Mouse (Mus musculus): ENCODE measurements around the gene Tmem131. TPM values are rescaled to one million over a fixed set of nuclear protein-coding genes. Genes with fewer than 3 reads are reported as not detected.

The Tmem131 gene
- polyA plus RNA-seq, 1 experiment from 2014 or later, result 11.2 TPM

DNA sequence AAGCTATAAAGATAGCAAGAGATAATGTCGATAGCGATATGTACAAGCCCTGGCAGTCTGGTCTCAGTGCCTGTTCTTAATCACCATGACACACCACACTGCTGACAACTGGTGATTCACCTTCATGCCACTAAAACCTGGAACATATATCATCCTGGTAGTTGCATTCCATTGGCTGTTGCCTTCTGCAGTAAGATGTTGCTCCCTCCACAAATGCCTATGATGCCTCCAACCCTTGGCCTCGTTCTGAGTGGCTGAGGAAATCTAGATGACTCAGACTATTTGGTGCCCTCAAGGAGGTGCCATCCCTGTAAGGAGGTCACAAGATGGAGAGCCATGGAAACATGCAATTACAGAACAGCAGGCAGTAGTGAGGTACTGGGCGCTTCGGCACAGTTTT lies 22.4 kb upstream of the Tmem131 start:
- Histone ChIP-seq H3K4me2 (no peak overlapping the region), H3K36me3 (no peaks in the 10 kb centered on the region), H3K4me3 (replicated peaks) (no peak overlapping the region), H3K9me3 (replicated peaks) (no peaks in the 10 kb centered on the region), H3K4me1 (no peaks in the 10 kb centered on the region), H3K27ac (replicated peaks) (no peak overlapping the region), H3K27me3 (replicated peaks) (no peaks in the 10 kb centered on the region), H3K9ac (replicated peaks) (no peak overlapping the region)
- ATAC-seq (ENCODE audit: low FRiP score), result no peak
- WGBS, result 93% methylated on average over 5 of the region's 5 CpGs

DNA sequence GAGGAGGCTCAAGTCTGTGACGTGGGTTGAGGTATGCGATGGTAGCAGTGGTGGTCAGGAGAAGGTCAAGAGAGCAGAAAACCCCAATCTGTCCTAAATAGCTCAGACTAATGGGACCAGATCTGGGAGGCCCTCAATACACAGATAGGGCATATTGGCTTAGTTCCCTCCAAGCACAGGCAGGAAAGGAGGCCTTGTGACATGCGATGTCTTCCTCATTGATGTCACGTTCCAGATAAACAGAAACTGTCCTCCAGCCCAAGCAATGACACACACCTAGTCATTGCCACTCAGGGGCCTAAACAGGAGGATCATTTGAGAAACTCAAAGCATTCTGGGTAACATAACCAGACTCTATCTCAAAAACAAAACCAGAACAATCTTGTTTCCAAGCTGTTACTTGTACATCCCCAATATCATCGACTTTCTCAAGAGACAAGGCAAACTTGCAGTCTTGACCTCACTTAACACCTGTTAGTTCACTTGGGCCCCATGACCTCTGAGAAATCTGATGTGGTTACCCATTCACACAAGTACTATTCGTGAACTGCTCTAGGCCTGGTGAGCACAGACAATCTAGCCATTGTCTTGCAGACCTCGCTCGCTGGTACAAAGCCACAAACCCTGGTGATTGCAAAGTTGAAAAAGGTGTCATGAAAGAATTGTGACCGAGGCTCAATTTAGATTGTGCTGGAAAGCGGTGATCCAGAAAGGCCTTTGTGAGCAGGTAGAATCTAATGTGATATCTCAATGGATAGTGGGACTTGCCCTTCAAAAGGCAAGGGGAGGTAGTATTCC lies 19.1 kb upstream of the Tmem131 start:
- Histone ChIP-seq H3K4me2 (no peak overlapping the region), H3K36me3 (no peaks in the 10 kb centered on the region), H3K4me1 (no peaks in the 10 kb centered on the region), H3K4me3 (replicated peaks) (no peak overlapping the region), H3K9me3 (replicated peaks) (no peaks in the 10 kb centered on the region), H3K27ac (replicated peaks) (no peak overlapping the region), H3K27me3 (replicated peaks) (no peaks in the 10 kb centered on the region), H3K9ac (replicated peaks) (no peak overlapping the region)
- 64% methylated on average over 10 of the region's 10 CpGs for WGBS
- no peak for ATAC-seq (ENCODE audit: low FRiP score)

DNA sequence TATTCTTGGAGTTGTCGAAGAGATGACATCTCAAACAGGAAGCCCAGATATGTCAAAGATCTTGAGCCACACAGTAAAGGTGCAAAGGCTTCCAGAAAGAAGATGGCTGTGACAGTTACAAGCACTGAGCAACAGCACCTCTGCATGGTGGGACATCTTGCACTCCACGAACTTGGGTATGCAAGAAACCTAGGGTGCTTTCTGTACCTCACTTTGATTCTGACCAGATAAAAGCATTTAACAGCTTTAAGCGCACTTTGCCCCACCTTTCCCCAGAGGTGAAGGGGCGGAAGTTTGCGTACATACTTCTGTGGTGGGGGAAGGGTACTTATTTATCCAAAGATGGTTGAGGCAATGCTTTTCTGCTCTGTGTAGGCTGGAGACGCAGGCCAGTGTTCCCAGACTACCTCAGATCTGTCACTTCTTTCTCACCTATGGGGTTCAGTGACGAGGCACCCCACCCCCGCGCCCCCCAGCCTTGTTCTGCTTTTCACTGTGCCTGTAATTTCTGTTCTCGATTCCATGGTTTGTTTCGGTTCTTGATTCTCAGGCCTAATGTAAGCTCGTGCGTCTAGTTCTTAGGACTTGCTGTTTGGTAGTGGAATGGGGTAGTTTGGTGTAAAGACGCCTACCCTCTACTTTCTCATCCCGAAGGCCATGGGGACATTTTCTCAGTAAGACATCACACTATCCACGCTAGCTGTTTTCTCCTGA lies 17.2 kb upstream of the Tmem131 start:
- H3K27ac ChIP-seq (replicated peaks), result no peak overlapping the region

DNA sequence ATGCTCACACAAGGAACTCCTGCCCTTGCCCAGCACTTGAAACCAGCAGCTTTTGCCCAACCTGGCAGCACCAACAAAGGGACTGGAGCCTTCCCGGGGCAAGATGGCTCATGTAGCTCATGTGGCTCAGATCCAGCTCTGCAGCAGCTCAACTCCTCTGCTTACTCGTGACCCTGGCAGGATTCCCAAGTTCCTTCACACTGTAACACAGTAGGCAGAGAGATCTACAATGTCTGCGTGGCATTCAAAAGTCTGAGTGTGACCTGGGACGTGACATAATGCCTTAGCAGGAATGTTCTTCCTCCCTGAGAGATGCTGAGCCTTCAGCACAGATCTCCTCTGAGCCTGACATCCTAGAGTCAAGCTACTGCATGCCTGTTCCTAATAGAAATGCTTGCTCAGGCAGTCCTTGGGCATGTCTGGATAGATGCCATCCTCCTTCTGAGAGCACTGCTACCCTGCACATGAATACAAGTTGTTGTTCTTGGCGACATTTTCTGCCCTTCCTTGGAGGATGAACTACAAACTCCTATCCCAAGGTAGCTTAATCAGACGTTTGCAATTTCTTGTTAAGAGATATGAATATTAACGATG lies 6.2 kb upstream of the Tmem131 start:
- ATAC-seq (ENCODE audit: low FRiP score), result no peak
- no peak overlapping the region for H3K27ac ChIP-seq (replicated peaks)
- WGBS, result 76% methylated on average over 7 of the region's 7 CpGs

More for the DNA sequence above, 17.2 kb upstream of the Tmem131 start:
- no peak overlapping the region for H3K4me2 ChIP-seq
- no peak overlapping the region for H3K4me3 ChIP-seq (replicated peaks)
- no peak overlapping the region for H3K9ac ChIP-seq (replicated peaks)
- H3K4me1 ChIP-seq, result no peaks in the 10 kb centered on the region
- WGBS, result 90% methylated on average over 16 of the region's 16 CpGs
- H3K36me3 ChIP-seq, result no peaks in the 10 kb centered on the region
- H3K27me3 ChIP-seq (replicated peaks), result no peaks in the 10 kb centered on the region
- ATAC-seq (ENCODE audit: low FRiP score), result no peak
- H3K9me3 ChIP-seq (replicated peaks), result no peaks in the 10 kb centered on the region

DNA sequence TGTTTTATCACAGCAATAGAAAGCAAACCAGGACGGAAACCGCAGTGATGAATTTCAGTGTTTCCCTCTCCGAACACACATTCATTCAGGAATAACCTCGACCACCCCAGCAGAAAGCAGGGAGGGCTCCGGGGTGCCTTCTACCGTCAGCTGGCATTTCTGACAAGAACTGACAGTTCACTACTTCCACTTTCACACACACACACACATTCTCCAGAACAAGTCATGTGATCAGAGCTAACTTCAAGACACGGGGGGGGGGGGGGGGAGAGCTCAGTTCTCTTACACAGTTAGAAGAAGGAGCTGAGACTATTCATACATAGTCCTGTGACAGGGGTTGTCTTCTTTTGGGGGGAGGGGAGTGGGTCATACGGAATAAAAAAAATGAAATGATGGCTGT lies 4.0 kb upstream of the Tmem131 start:
- 83% methylated on average over 8 of the region's 8 CpGs for WGBS

More for the DNA sequence above, 6.2 kb upstream of the Tmem131 start:
- Histone ChIP-seq H3K4me2 (no peak overlapping the region), H3K4me1 (no peaks in the 10 kb centered on the region), H3K27me3 (replicated peaks) (no peaks in the 10 kb centered on the region), H3K9ac (replicated peaks) (no peak overlapping the region), H3K4me3 (replicated peaks) (no peak overlapping the region), H3K9me3 (replicated peaks) (no peaks in the 10 kb centered on the region), H3K36me3 (no peaks in the 10 kb centered on the region)

DNA sequence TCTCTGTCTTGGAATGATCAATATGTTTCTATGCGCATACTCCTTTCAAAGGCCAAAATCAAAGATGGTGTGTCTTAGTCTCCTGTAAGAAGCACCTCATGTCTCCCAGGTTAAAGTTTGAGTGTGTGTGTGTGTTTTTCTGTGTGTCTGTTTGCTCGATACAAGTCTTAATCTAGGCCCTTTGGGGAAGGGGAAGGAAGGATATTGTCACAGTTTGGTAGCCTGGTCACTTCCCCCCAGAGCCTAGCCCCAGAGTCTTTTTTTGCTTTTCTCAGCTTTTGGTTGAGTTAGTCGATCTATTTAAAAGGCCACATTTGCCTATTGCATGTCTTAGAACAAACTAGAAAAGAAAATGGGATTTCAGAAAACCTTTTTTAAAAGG lies 3.1 kb downstream of the Tmem131 start:
- no peak for ATAC-seq (ENCODE audit: low FRiP score)
- Histone ChIP-seq H3K4me3 (replicated peaks) (peak overlapping the region; percentile 90), H3K9me3 (replicated peaks) (no peaks in the 10 kb centered on the region), H3K9ac (replicated peaks) (peak overlapping the region; percentile 98), H3K4me2 (peak overlapping the region; percentile 63), H3K4me1 (peaks cover 30% of the 10 kb centered on the region), H3K27ac (replicated peaks) (peak overlapping the region; percentile 98), H3K36me3 (no peaks in the 10 kb centered on the region), H3K27me3 (replicated peaks) (no peaks in the 10 kb centered on the region)
- 46% methylated on average over 3 of the region's 3 CpGs for WGBS

More for the DNA sequence above, 4.0 kb upstream of the Tmem131 start:
- Histone ChIP-seq H3K36me3 (no peaks in the 10 kb centered on the region), H3K4me2 (no peak overlapping the region), H3K4me1 (no peaks in the 10 kb centered on the region), H3K4me3 (replicated peaks) (no peak overlapping the region), H3K9me3 (replicated peaks) (no peaks in the 10 kb centered on the region), H3K9ac (replicated peaks) (no peak overlapping the region), H3K27me3 (replicated peaks) (no peaks in the 10 kb centered on the region), H3K27ac (replicated peaks) (no peak overlapping the region)
- no peak for ATAC-seq (ENCODE audit: low FRiP score)

DNA sequence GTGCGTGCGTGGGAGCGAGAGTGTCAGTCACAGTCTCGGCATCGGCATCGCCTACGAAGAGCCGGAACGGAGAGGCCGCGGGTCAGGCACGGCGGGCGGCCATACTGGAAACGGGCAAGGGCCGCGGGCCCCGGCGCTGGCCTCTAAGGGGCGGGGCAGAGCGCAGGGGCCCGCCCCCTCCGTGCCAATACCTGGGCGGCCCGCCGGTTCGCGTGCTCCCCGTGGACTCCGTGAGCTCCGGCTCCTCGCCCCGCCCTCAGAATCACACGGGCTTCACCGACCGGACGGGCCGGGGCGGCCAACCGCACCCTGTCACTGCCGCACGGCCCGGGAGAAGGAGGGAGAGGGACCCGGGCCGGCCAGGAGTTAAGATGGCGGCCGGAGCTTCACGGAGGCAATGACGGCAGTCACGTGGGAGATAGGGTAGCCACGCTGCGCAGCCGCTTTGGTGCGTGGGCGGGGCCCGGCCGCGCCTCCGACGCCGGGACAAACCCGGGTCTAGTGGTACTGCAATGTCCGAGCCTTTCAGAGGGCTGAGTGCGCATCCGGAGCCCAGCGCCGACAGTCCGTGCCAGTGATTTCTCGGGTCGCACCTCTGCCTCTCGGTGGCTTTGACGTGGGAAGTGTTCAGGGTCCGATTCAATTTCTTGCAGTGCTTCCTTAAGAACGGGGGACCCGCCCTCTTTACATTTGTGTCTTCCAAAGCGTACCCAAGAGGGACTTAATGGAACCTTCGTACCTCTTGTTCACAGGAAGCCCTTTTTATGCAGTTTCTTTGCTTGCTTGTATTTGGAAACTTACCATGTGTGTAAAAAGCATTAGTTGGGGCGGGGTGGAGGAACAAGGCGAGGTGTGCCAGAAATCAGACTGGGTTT lies 3.7 kb downstream of the Tmem131 start:
- Histone ChIP-seq H3K27me3 (replicated peaks) (no peaks in the 10 kb centered on the region), H3K36me3 (no peaks in the 10 kb centered on the region), H3K4me2 (peak overlapping the region; percentile 63), H3K9ac (replicated peaks) (peak overlapping the region; percentile 98), H3K9me3 (replicated peaks) (no peaks in the 10 kb centered on the region), H3K4me1 (peaks cover 36% of the 10 kb centered on the region), H3K4me3 (replicated peaks) (peak overlapping the region; percentile 90), H3K27ac (replicated peaks) (peak overlapping the region; percentile 98)
- WGBS, result under 1% methylated on average over 71 of the region's 79 CpGs
- peak; percentile 98 for ATAC-seq (ENCODE audit: low FRiP score)

DNA sequence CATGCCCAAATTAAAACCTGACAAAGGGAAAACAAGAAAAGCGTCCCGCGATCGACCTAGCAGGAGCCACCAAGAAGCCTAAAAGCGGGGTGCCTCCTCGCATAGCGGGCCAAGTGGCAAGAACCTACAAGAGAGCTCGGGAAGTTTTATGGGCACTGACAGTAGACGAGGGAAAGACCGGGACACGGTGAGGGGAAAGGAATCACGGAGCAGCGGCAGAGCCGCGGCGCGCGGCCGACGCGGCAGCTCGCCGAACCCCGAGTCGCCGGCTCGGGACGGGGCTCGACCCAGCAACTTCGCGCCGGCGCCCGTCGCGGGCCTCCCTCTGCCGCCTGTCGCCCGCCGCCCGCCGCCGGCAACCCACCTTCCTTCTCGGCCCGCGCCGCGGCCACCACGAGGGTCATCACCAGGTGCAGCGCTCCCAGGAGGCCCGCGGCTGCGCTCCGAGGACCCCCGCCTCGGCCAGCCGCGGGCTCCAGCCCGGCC lies 4.6 kb downstream of the Tmem131 start:
- under 1% methylated on average over 38 of the region's 59 CpGs for WGBS
- no peaks in the 10 kb centered on the region for H3K36me3 ChIP-seq

DNA sequence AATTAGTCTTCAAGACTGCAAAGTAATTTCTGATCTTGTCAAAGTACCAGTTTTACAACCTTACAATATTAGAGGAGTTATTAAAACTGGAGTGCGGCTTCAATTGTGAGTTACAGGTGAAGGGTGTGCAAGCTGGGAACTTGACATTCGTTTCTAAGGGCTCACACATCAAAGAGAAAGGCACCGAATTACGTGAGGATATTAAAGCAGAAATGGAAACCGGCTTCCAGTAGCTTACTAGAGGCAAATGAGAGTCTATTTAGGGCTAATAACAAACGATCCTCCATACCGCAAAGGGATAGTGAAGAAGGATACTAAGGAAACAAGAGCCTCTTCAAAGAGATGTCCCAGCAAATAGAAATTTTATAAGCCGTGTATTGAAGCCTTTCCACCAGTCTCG lies 5.1 kb downstream of the Tmem131 start:
- Histone ChIP-seq H3K9me3 (replicated peaks) (no peaks in the 10 kb centered on the region), H3K4me2 (peak overlapping the region; percentile 63), H3K27me3 (replicated peaks) (no peaks in the 10 kb centered on the region), H3K4me3 (replicated peaks) (peak overlapping the region; percentile 90), H3K36me3 (no peaks in the 10 kb centered on the region), H3K9ac (replicated peaks) (peak overlapping the region; percentile 98), H3K4me1 (peaks cover 39% of the 10 kb centered on the region), H3K27ac (replicated peaks) (peak overlapping the region; percentile 98)
- 1% methylated on average over 9 of the region's 9 CpGs for WGBS
- ATAC-seq (ENCODE audit: low FRiP score), result no peak

More for the DNA sequence above, 4.6 kb downstream of the Tmem131 start:
- H3K4me1 ChIP-seq, result peaks cover 39% of the 10 kb centered on the region
- peak overlapping the region; percentile 63 for H3K4me2 ChIP-seq
- peak overlapping the region; percentile 90 for H3K4me3 ChIP-seq (replicated peaks)
- peak; percentile 34; the same call in 1 of the 2 replicates for ATAC-seq (ENCODE audit: low FRiP score)
- H3K27me3 ChIP-seq (replicated peaks), result no peaks in the 10 kb centered on the region
- peak overlapping the region; percentile 98 for H3K9ac ChIP-seq (replicated peaks)
- H3K9me3 ChIP-seq (replicated peaks), result no peaks in the 10 kb centered on the region
- H3K27ac ChIP-seq (replicated peaks), result peak overlapping the region; percentile 98

DNA sequence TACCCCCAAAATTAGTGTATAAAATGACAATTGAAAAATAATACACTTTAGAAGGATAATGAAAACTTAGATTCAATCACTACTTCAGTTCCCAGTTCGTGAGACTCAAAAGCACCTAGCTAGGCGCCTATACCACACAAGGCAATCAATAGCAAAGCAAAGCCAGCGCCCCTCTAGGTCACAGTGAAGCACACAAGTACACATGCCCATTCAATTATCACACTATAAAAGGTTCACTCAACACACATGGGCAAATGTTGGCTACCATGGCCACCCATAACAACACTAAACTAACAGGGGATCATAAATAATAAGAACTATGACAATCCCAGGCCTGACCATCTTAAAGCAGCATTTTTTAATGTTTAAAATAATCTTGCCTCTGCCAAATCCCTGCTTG lies 5.8 kb downstream of the Tmem131 start:
- H3K4me1 ChIP-seq, result peaks cover 39% of the 10 kb centered on the region
- H3K9ac ChIP-seq (replicated peaks), result no peak overlapping the region; the same call in 1 of the 2 replicates
- no peak overlapping the region for H3K27ac ChIP-seq (replicated peaks)
- peak overlapping the region; percentile 90 for H3K4me3 ChIP-seq (replicated peaks)
- WGBS, result 26% methylated on average over 3 of the region's 3 CpGs
- H3K27me3 ChIP-seq (replicated peaks), result no peaks in the 10 kb centered on the region
- H3K36me3 ChIP-seq, result no peaks in the 10 kb centered on the region
- ATAC-seq (ENCODE audit: low FRiP score), result no peak
- H3K4me2 ChIP-seq, result peak overlapping the region; percentile 63
- H3K9me3 ChIP-seq (replicated peaks), result no peaks in the 10 kb centered on the region

DNA sequence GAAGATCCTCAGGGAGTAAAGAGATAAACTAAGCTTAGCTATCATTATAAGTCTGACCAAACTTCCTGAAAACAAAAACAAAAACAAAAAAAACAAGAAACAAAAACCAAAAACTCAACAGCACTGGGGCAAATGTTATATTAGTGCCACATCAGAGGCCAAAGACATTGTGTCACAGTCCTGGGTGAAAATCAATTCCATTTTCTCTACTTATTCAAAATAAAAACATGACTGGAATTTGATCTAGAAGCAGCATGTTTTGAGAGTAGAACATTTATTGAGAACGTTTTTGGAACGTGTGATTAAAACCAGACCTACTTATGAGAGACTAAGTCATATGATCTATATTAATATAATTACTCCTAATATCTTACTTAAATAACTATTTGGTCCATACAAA lies 6.5 kb downstream of the Tmem131 start:
- Histone ChIP-seq H3K4me1 (peaks cover 39% of the 10 kb centered on the region), H3K4me3 (replicated peaks) (no peak overlapping the region), H3K27ac (replicated peaks) (no peak overlapping the region), H3K27me3 (replicated peaks) (no peaks in the 10 kb centered on the region), H3K36me3 (no peaks in the 10 kb centered on the region), H3K9me3 (replicated peaks) (no peaks in the 10 kb centered on the region), H3K9ac (replicated peaks) (no peak overlapping the region), H3K4me2 (peak overlapping the region; percentile 63)
- 92% methylated on average over 2 of the region's 2 CpGs for WGBS
- no peak for ATAC-seq (ENCODE audit: low FRiP score)
